Mouse (Mus musculus) kidney, embryonic 14.5 days (tissue): ENCODE results near the gene Tmem221. TPM values are rescaled to one million over a fixed set of nuclear protein-coding genes. Genes with fewer than 3 reads are reported as not detected.

Source experiments
- ATAC-seq: fragments of 200-750 bp; cut with Nextera tagmentation; 2 replicates; pipeline ENCODE4 v1.8.0; 2017; ENCODE audit warnings: moderate number of reproducible peaks, mild to moderate bottlenecking, moderate TSS enrichment, moderate library complexity; ENCODE audit not compliant: low FRiP score, low TSS enrichment
- H3K27ac ChIP-seq: fragments of 300-500 bp; sonication (generic); 2 replicates; pipeline ENCODE4 v1.5.1; 2014; ENCODE audit warnings: low read depth, mild to moderate bottlenecking, low read length, moderate library complexity, mixed read lengths
- H3K27me3 ChIP-seq: fragments of 300-500 bp; sonication (generic); 2 replicates; pipeline ENCODE4 v1.6.1; 2014; ENCODE audit warnings: mild to moderate bottlenecking, low read length; ENCODE audit not compliant: control insufficient read depth, insufficient read depth
- H3K36me3 ChIP-seq: fragments of 300-500 bp; sonication (generic); 2 replicates; pipeline ENCODE4 v1.6.1; 2014; ENCODE audit warnings: low read length, mixed read lengths; ENCODE audit not compliant: control insufficient read depth, insufficient read depth
- H3K4me1 ChIP-seq: fragments of 300-500 bp; sonication (generic); 2 replicates; pipeline ENCODE4 v1.6.1; 2014; ENCODE audit warnings: low read length, mixed read lengths; ENCODE audit not compliant: control insufficient read depth, insufficient read depth
- H3K4me2 ChIP-seq: fragments of 300-500 bp; sonication (generic); replicated peaks from 2 replicates; pipeline ENCODE4 v1.6.1; 2014; ENCODE audit warnings: low read depth, mild to moderate bottlenecking, low read length
- H3K4me3 ChIP-seq: fragments of 300-500 bp; sonication (generic); 2 replicates; pipeline ENCODE4 v1.5.1; 2014; ENCODE audit warnings: mild to moderate bottlenecking, low read length
- H3K9ac ChIP-seq: fragments of 300-500 bp; sonication (generic); 2 replicates; pipeline ENCODE4 v1.6.1; 2014; ENCODE audit warnings: low read depth, mild to moderate bottlenecking, low read length, moderate library complexity
- H3K9me3 ChIP-seq: fragments of 300-500 bp; sonication (generic); 2 replicates; pipeline ENCODE4 v1.6.1; 2016; ENCODE audit warnings: low read length; ENCODE audit not compliant: control insufficient read depth
- WGBS: fragments of 180-500 bp; shearing (Covaris S2); extraction: QIAGEN DNeasy Blood & Tissue Kit; methylation state at CpG from one replicate; pipeline ENCODE4 v1.1.7; 2014; 5-methylcytosine and 5-hydroxymethylcytosine counted together
- polyA plus RNA-seq: library from polyadenylated mRNA; unstranded; fragments of >200 nt; fragmentation: Nextera tagmentation; extraction: Ambion mirVana; gene quantifications from 2 replicates; pipeline ENCODE4 v1.2.1, GENCODE M21; 2014

The Tmem221 gene
- polyA plus RNA-seq, 1 experiment from 2014 or later, result 11.2 TPM

DNA sequence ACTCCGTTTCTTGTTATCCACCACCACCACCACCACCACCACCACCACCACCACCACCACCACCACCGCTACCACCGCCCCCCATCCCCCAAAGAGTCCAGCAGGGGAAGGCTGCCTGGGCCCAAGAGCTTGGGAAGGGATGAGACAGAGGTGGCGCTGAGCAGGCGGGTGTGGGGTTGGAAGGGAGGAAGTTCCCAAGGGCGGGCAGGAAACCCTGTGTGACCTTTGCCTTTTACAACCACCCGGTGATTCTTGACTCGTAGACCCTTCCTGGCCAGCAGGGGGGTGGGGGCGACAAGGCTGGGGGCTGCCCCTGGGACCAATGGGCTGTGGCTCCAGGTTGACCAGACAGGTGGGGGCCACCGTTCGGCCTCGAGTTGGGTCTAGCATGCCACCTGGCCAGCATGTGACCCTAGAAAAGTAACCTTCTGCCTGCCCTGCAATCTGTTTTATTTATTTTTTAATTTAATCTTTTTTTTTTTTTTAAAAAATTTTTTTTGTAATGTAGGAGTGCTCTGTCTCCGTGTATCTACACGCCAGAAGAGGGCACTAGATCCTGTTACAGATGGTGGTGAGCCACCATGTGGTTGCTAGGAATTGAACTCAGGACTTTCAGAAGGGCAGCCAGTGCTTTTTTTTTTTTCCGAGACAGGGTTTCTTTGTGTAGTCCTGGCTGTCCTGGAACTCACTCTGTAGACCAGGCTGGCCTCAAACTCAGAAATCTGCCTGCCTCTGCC, 45.5 kb downstream of the Tmem221 start:
- peaks cover 8% of the 10 kb centered on the region for H3K27me3 ChIP-seq
- H3K27ac ChIP-seq, result no peak overlapping the region
- H3K9me3 ChIP-seq, result no peaks in the 10 kb centered on the region
- H3K4me1 ChIP-seq, result peaks cover 2% of the 10 kb centered on the region; the same call in 1 of the 2 replicates
- no peak for ATAC-seq
- H3K4me2 ChIP-seq, result no peak overlapping the region
- WGBS, result 69% methylated on average over 15 of the region's 15 CpGs
- no peak overlapping the region for H3K4me3 ChIP-seq
- H3K9ac ChIP-seq, result no peak overlapping the region
- no peaks in the 10 kb centered on the region for H3K36me3 ChIP-seq

DNA sequence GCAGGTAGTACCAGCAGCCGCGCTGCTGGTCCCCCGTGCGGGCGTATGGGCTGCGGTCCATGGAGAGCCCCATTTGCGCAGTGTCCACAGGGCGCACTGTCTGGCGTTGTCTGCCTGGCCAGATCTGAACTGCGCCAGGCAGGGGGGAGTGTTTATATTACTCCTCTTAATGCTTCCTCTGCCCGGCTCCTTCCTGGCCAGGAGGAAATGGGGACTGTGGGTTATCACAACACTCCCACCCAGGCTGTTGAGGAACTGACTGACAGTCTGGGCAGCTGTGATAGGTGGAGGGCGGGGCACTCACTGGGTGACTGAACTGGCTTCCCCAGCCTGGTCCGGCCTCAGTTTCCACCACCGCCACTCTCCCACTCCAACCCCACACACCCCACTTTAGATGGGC, 47.0 kb downstream of the Tmem221 start, which contains the start of gene Plvap:
Plvap (minus strand) TSS at position 109 of the 400 bp plus-strand sequence.
- Histone ChIP-seq H3K4me1 (peaks cover 11% of the 10 kb centered on the region; the same call in 1 of the 2 replicates), H3K27ac (0 out of 2 replicates have a peak within 1 kb of the TSS, but pooled peaks have one; percentile 48), H3K4me2 (peak within 1 kb of the TSS; percentile 26; the same call in 1 of the 2 replicates), H3K27me3 (peaks cover 21% of the 10 kb centered on the region), H3K36me3 (no peaks in the 10 kb centered on the region), H3K4me3 (peak within 1 kb of the TSS; percentile 27), H3K9ac (peak within 1 kb of the TSS; percentile 37; the same call in 1 of the 2 replicates), H3K9me3 (no peaks in the 10 kb centered on the region)
- ATAC-seq, result peak; percentile 49
- 25% methylated on average over 14 of the region's 14 CpGs for WGBS

DNA sequence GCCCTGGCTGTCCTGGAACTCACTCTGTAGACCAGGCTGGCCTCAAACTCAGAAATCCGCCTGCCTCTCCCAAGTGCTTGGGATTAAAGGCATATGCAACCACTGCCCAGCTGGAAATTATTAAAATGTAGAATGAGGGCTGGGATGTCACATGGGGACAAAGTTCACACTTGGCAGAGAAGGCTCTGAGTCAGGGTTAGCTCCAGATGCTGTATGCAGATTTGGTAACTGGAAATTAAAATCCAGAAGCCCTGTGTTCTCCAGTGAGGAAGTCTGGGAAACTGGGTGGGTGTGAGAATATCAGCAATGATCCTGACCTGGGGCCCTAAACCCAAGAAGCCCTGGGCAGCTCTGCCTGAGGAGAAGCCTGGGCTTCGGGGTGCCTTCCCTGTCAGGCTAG, 49.4 kb downstream of the Tmem221 start:
- no peaks in the 10 kb centered on the region for H3K9me3 ChIP-seq
- whole genome bisulfite sequencing, result 78% methylated on average over 2 of the region's 2 CpGs
- H3K27me3 ChIP-seq, result peaks cover 29% of the 10 kb centered on the region
- peak overlapping the region; percentile 27; the same call in 1 of the 2 replicates for H3K4me3 ChIP-seq
- no peak for ATAC-seq
- no peak overlapping the region for H3K27ac ChIP-seq
- H3K4me1 ChIP-seq, result peaks cover 11% of the 10 kb centered on the region; the same call in 1 of the 2 replicates
- H3K36me3 ChIP-seq, result no peaks in the 10 kb centered on the region
- peak overlapping the region; percentile 26; the same call in 1 of the 2 replicates for H3K4me2 ChIP-seq
- 0 out of 2 replicates have a peak overlapping the region, but pooled peaks have one; percentile 8 for H3K9ac ChIP-seq

DNA sequence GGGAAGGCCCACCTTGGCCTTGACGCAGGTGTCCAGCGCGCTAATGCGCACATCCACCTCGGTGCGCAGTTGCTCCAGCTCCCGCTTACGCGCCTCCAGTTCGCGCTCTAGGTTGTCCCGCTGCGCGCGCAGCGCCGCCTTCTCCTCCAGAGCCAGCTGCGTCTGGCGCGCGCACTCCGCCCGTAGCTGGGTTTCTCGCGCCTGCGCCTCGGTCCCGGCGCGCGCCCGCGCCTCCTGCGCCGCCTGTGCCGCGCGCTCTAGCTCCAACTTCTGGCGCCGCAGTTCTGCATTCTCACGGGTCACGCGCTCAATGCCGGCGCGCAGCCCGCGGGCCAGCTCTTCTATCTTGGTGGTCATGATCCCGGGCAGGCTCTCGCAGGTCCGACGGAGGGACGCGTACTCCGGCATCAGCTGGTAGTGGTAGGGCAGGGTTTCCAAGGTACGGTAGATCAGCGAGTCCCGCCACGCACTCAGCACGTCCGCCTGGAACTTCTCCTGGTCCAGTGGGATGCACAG, 51.0 kb downstream of the Tmem221 start:
- ATAC-seq, result peak; percentile 71
- H3K9ac ChIP-seq, result peak overlapping the region; percentile 47
- WGBS, result under 1% methylated on average over 61 of the region's 61 CpGs
- no peaks in the 10 kb centered on the region for H3K9me3 ChIP-seq
- H3K4me2 ChIP-seq, result peak overlapping the region; percentile 80
- peak overlapping the region; percentile 47 for H3K4me3 ChIP-seq
- H3K4me1 ChIP-seq, result peaks cover 11% of the 10 kb centered on the region; the same call in 1 of the 2 replicates
- H3K36me3 ChIP-seq, result no peaks in the 10 kb centered on the region
- no peak overlapping the region for H3K27ac ChIP-seq
- peaks cover 29% of the 10 kb centered on the region for H3K27me3 ChIP-seq

DNA sequence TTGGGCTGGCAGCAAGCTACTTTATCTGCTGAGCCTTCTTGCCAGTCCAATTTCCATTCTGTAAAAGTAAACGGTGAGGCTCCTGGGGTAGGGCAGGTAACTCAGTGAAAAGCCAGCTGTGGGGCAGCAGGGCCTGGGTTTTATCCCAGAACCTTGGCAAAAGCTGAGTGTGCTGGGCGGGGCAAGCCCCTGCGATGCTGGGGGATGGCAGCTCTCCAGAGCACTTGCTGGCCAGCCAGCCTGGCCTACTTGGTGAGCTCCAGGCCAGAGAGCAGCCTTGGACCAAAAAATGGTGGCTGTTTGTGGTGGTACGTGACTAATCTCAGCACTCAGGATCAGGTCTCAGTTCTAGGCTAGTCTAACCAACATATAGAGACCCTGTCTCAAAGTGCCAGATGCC, 52.7 kb downstream of the Tmem221 start:
- ATAC-seq, result no peak
- peaks cover 29% of the 10 kb centered on the region for H3K27me3 ChIP-seq
- no peak overlapping the region for H3K4me2 ChIP-seq
- peaks cover 11% of the 10 kb centered on the region; the same call in 1 of the 2 replicates for H3K4me1 ChIP-seq
- no peak overlapping the region for H3K9ac ChIP-seq
- H3K27ac ChIP-seq, result no peak overlapping the region
- H3K36me3 ChIP-seq, result no peaks in the 10 kb centered on the region
- 90% methylated on average over 4 of the region's 4 CpGs for WGBS
- H3K9me3 ChIP-seq, result no peaks in the 10 kb centered on the region
- H3K4me3 ChIP-seq, result no peak overlapping the region

DNA sequence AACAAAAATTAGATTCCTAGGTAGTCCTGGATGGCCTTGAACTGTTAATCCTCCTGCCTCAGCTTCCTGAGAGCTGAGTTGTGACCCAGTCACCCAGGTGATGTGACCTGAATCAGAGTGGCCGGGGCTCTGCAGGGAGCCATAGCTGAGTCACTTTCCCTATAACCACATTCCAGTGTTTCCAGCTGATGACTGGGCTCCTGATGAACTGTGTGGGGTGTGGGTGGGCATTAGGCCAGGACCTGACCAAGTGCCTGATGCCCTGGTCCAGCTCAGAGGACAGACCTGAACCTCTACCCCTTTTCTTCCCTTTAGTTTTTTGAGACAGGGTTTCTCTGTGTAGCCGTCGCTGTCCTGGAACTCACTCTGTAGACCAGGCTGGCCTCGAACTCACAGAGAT, 53.3 kb downstream of the Tmem221 start:
- H3K4me3 ChIP-seq, result no peak overlapping the region
- no peak overlapping the region for H3K9ac ChIP-seq
- peaks cover 29% of the 10 kb centered on the region for H3K27me3 ChIP-seq
- no peak overlapping the region for H3K27ac ChIP-seq
- no peaks in the 10 kb centered on the region for H3K9me3 ChIP-seq
- no peak for ATAC-seq
- peaks cover 11% of the 10 kb centered on the region; the same call in 1 of the 2 replicates for H3K4me1 ChIP-seq
- WGBS, result 87% methylated on average over 4 of the region's 4 CpGs
- H3K4me2 ChIP-seq, result no peak overlapping the region
- no peaks in the 10 kb centered on the region for H3K36me3 ChIP-seq

DNA sequence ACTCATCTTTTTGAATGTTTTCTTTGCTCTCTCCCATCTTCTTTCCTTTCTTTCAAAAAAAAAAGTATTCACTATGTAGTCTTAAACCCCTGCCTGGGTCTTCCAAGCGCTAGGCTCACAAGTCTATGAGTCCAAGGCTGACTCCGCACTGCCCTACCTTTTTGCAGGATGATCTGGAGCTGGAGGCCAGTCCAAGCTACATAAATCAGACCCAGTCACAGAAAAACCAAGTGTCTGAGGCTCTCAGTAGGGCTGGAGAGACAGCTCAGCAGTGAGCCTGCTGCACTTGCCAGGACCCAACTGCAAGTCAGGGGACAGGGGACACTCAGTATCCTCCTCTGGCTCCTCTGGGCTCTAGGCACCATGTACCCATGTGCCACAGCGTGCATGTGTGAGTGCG, 54.3 kb downstream of the Tmem221 start:
- H3K9me3 ChIP-seq, result no peaks in the 10 kb centered on the region
- no peak overlapping the region for H3K27ac ChIP-seq
- WGBS, result 75% methylated on average over 4 of the region's 4 CpGs
- H3K27me3 ChIP-seq, result peaks cover 29% of the 10 kb centered on the region
- H3K9ac ChIP-seq, result no peak overlapping the region
- no peaks in the 10 kb centered on the region for H3K36me3 ChIP-seq
- peaks cover 12% of the 10 kb centered on the region for H3K4me1 ChIP-seq
- ATAC-seq, result no peak
- H3K4me2 ChIP-seq, result no peak overlapping the region
- no peak overlapping the region for H3K4me3 ChIP-seq
